Mouse (Mus musculus) adrenal gland, adult 8-10 months (tissue): Measurements from ENCODE around the gene Efhb. TPM values are rescaled to one million over a fixed set of nuclear protein-coding genes. Genes with fewer than 3 reads are reported as not detected.

Experiments used
- total RNA-seq, 4 experiments: library from RNA; stranded (reverse); gene quantifications; 2 replicates each; pipeline ENCODE4 v1.2.4; 2022

The Efhb gene
- total RNA-seq, 4 experiments from 2014 or later: 0.41 to 0.99 (median 0.58) TPM

Other genes with a start within 250 kb of the Efhb start
- 100 to 1,000 TPM in 1 of 4 experiments, 10 to 100 TPM in 3; 93.0 to 114 (median 97.6) TPM for gene Rab5a, start 15.9 kb upstream of the Efhb start, total RNA-seq
- gene Pp2d1, start 76.1 kb upstream of the Efhb start, total RNA-seq: not detected
- gene Kat2b, start 103.5 kb upstream of the Efhb start, total RNA-seq: 100 to 1,000 TPM in 1 of 4 experiments, 10 to 100 TPM in 3; 77.7 to 105 (median 82.5) TPM
- under 1 TPM; 0.32 to 0.94 (median 0.34) TPM for gene Sgo1, start 226.0 kb upstream of the Efhb start, total RNA-seq